Mouse (Mus musculus) c-Kit-positive CD71-positive TER-119-positive erythroid progenitor cells, embryonic 14.5 days (primary cell): ENCODE results near the gene Ppfia1.

Experiments used
- DNase-seq: peaks from one replicate; pipeline ENCODE4 v3.0.0-alpha.2; 2013; ENCODE audit warnings: low spot score

Ppfia1 gene

GRCm38 (mm10) chr7:144489067-144489774, 64.3 kb downstream of the Ppfia1 start:
- no peak for DNase-seq

GRCm38 (mm10) chr7:144480314-144480713, 73.2 kb downstream of the Ppfia1 start:
- no peak for DNase-seq

DNA sequence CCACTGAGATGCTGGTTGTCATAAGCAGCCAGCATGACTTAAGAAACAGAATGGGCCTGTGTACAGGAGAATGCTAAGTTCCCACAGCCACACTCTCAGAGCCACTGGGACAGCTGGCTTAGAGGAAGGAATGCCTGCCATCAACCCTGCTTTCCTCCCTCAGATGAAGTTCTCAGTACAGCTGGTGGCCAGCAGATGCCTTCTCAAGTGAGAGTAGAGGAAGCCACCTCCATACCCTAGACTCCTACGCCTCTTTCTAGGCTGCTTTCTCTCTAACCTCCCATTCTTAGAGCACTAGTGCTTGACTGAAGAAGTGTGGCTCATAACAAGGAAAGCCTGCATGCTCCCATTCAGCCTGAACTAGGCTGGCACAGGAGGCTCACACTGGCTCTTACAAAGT, 74.0 kb downstream of the Ppfia1 start:
- DNase-seq = no peak

DNA sequence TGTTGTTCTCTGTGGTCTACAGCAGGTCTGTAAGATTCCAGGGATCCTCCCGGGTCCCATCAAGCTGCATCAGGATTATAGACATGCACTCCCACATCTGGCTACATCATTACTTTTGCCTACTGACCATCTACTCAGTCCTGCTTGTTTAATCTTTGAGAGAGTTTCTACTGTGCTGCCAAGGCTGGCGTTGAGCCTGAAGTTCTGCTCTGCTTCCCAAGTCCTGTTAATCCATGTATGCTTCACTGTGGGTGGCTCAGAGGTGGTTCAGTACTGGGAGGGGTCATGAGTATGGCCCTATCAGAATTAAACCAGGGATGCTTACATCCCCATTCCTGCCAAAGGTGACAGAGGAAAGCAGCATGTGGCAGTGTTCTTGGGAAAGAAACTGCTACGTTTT, 77.8 kb downstream of the Ppfia1 start:
- DNase-seq = no peak

GRCm38 (mm10) chr7:144473486-144473885, 80.0 kb downstream of the Ppfia1 start:
- DNase-seq = no peak

- DNase-seq = no peak
Measured at GRCm38 (mm10) chr7:144471103-144471502, 82.4 kb downstream of the Ppfia1 start.

DNA sequence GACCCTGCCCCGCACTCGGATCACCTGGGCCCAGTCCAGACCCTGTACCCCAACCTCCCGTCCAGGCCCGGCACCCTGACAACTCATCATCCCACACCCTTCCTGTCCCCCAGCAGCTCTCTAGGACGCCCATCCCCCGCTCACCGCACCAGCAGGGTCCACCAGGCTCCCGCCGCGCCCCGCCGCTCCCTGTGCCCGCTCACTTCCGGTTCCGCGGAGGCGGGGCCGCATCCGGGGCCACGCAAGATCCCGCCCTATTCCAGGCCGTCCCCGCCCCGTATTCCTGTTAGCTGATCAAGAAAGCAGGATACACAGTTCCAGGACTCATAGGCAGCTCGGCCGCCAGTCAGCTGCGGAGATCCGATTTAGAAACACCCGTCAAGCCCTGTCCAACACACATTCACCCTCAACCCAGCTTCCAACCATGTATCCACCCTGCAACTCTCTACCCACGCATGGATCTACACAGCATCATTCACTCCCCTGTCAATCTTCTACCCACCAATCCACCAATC, 82.9 kb downstream of the Ppfia1 start, which contains the start of gene Cttn:
TSS of gene Cttn (minus strand) at position 465 of the 515 bp plus-strand sequence.
- peak; percentile 69 for DNase-seq

DNA sequence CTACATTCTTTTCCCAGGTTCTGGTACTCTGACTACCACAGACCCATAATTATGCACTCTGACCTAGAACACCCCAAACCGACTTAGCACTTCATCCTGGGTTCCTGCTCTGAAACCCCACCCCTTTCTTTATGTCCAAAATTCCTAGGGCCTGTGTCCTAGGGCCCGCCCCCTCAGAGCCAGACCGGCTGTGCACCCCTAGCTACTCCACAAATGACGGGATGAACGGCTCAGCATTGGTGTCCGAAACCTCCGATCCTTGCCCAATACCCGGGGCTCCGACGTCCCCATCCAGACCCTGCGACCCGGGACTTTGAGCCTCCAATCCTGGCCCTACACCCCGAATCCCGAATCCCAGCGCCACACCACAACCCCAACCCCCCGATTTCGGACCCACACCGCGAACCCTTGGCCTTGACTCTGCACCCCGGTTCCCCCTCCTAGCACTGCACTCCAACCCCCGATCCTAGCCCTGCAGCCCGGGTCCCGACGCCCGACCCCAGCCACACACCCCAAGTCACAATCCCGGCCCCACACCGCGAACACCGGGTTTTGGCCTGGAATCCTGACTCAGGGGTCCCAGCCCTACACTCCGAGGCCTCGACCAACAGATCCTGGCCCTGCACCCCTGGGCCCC, 83.5 kb downstream of the Ppfia1 start:
- DNase-seq = no peak

- no peak for DNase-seq
Measured at GRCm38 (mm10) chr7:144469181-144469641, 84.3 kb downstream of the Ppfia1 start.

GRCm38 (mm10) chr7:144468741-144469140, 84.8 kb downstream of the Ppfia1 start:
- no peak for DNase-seq

- DNase-seq = no peak
Measured at GRCm38 (mm10) chr7:144462577-144462976, 91.0 kb downstream of the Ppfia1 start.

GRCm38 (mm10) chr7:144461246-144461902, 92.2 kb downstream of the Ppfia1 start:
- no peak for DNase-seq

GRCm38 (mm10) chr7:144458881-144459280, 94.6 kb downstream of the Ppfia1 start:
- no peak for DNase-seq

DNA sequence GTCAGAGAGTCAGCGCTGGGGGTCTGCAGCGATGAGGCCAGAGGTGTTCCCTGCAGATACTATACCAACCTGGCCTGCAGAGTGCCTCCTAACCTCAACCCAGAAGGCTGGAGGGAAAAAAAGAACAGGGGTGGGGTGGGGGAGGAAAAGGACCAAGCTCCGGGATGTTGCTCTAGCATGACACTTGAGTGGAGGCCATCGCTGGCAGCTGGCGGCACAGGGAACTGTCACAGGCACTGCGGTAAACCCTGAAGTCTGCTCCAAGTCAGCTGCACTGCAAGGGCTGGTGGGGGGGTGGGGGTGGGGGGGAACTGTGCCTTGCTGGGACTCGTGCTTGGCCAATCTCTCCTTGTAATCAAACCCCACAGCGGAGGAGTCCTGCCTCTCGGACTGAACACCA, 102.9 kb downstream of the Ppfia1 start:
- no peak for DNase-seq

DNA sequence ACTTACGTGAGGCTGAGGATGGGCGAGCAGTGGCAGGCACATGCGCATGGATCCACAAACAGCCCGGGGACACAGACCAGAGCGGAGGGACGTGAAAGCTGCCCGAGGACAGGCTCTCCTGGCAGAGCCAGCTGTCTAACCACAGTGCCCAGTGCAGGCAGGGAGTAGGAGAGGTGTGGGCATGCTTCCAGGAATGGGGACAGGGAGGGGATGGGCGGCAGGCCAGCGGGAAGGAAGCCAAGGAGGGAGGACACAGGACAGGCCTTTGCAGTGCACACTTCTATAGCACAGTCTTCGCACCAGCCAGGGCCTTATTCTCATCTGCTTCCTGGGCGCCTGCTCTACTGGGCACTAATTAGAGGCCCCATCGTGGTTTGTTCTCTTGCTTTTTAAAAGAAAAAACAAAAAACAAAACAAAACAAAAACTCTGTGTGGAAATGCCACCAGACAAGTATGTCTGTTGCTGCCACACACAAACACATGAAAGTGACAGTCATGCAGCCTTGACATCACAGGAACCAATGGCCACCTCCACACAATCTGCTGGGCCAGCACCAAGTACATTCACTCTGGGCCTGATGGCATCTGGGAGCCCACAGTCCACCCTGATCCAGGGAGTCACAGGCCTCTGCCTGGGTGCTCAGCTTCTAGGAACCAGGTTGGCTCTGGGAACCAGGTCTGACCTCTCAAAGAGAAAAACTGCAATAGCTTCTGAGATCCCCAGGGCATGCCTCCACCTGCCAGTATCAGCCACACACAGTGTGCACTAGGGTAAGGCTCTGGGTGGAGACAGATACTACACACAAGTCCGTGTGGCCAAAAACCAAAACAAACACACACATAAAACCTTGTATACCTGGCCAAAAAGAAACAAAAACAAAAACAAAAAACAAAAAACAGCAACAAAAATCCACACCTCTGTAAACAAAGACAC, 103.6 kb downstream of the Ppfia1 start:
- no peak for DNase-seq

DNA sequence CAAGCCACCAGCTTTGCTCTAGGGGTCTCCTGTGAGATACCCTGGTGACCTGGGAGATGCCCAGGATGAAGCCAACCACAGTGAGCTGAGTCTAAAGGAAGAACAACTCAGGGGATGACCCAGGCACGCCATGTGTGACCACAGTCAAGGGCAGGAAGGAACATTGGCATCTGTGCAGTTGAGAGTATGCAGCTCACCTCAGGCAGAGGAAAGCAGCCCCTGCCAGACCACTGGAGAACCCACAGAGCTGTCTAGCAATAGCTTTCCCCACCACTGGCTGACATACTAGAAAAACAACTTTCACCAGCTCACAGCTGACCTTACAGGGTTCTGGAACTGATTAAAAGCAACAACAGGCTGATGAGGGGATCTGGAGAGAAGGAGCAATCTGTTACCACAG, 105.3 kb downstream of the Ppfia1 start:
- DNase-seq = no peak

DNA sequence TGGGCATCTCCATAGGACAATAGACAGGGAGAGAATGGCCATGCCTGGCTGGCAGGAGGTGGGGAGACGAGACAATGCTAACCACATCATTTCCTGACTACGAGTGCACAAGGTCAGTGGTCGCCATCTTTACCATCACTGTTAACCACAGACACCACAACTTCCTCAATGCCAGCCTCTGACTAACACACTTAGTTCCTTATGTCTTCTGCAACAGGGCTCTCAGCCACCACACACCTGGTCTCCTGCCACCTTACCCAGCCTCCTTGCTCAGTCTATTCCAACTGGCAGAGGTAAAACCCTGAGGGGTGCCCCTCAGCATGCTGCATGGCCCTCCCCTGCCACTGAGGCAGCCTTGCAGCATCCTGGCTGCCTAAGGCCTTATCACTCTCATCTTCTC, 106.4 kb downstream of the Ppfia1 start:
- DNase-seq = no peak

DNA sequence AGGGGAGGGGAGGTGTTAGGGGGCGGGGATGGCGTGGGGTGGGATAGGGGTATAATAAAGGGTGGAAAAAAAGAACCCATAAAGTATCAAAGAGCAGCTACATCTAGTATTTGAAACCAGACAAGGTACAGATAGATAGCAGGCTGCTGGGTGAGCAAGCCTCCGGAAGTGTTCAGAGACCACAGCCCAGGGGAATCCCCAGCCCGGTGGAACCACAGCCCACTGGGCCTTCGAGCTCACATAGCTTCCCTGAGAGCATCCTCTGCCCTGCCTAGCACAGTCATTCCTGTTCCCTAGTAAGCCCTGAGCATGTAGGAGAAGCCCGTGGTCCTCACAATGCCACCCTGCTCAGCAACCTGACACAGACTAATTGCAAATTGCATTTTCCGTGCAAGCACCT, 108.7 kb downstream of the Ppfia1 start:
- no peak for DNase-seq

- no peak for DNase-seq
Measured at GRCm38 (mm10) chr7:144441976-144442375, 111.6 kb downstream of the Ppfia1 start.

- no peak for DNase-seq
Measured at GRCm38 (mm10) chr7:144441466-144441865, 112.1 kb downstream of the Ppfia1 start.

GRCm38 (mm10) chr7:144438811-144439210, 114.7 kb downstream of the Ppfia1 start:
- DNase-seq = no peak

DNA sequence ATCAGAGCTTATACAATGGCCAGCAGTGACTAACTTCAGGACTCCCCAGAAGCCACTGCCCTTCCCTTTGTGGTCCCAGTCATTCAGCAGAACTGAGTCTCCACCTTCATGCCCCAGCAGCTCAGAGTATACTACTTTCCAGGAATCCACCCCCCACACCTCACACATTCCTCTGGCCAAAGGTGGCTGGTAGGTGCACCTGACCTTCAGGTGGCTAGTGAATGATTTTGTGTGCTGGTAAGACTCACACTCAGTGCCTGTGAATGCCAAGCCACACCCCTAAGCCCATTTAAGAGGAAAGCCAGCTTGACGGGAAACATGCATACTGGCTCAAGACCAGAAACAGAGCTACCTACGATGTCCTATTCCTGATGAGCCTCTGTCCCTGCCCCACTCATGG, 120.6 kb downstream of the Ppfia1 start:
- DNase-seq = no peak
